15 mouse cellular contexts compared by ENCODE assay signal in genomic region chr7:88318904-88319303, GRCm38 (mm10).
"Had no signal": no experiment of that assay in that cellular context is flagged by ENCODE, and none has a peak within 500 bp of the region (broad histone marks: within the 10 kb centered on the region; RNA-seq: fewer than 3 reads in every experiment).

No protein-coding gene starts in this region.

- H3K4me2 ChIP-seq: limb, embryonic 13.5 days; midbrain, embryonic 11.5 days; midbrain, embryonic 15.5 days; neural tube, embryonic 13.5 days had no signal

- DNase-seq: kidney, adult 8-10 months; kidney, postnatal 36 days; layer of hippocampus, adult 9-11 months; layer of hippocampus, postnatal 36 days; lung, adult 18-20 months; right cerebral cortex, postnatal 25 days; thymus, adult 18-20 months; thymus, postnatal 25 days had no signal

- H3K4me3 ChIP-seq: limb, embryonic 13.5 days; megakaryocyte, embryonic 14.5 days; midbrain, embryonic 15.5 days; neural tube, embryonic 13.5 days had no signal

- H3K36me3 ChIP-seq: limb, embryonic 13.5 days; midbrain, embryonic 15.5 days; neural tube, embryonic 13.5 days had no signal

- H3K4me1 ChIP-seq: midbrain, embryonic 15.5 days; neural tube, embryonic 13.5 days had no signal

- H3K9me3 ChIP-seq: limb, embryonic 13.5 days; megakaryocyte, embryonic 14.5 days; midbrain, embryonic 15.5 days; neural tube, embryonic 13.5 days had no signal

- H3K9ac ChIP-seq: limb, embryonic 13.5 days; liver, embryonic 14.5 days; midbrain, embryonic 15.5 days; neural tube, embryonic 13.5 days had no signal

- H3K27ac ChIP-seq: kidney, postnatal 0 days; limb, embryonic 13.5 days; liver, embryonic 14.5 days; midbrain, embryonic 15.5 days; neural tube, embryonic 13.5 days had no signal

- ATAC-seq: midbrain, embryonic 15.5 days had no signal

- H3K27me3 ChIP-seq: limb, embryonic 13.5 days; megakaryocyte, embryonic 14.5 days; midbrain, embryonic 15.5 days; neural tube, embryonic 13.5 days had no signal
